Mouse (Mus musculus): ENCODE results near the gene Spink2. TPM values are rescaled to one million over a fixed set of nuclear protein-coding genes. Genes with fewer than 3 reads are reported as not detected.
A peak's percentile ranks its signal among the peaks of the same experiment; 100 is the strongest.
"Not testable (repeated sequence)": the region's sequence is repeated elsewhere in the genome, so short reads cannot be mapped to it uniquely, and the experiment has no call there.

Gene Spink2
- total RNA-seq, 2 experiments from 2014 or later = not detected

DNA sequence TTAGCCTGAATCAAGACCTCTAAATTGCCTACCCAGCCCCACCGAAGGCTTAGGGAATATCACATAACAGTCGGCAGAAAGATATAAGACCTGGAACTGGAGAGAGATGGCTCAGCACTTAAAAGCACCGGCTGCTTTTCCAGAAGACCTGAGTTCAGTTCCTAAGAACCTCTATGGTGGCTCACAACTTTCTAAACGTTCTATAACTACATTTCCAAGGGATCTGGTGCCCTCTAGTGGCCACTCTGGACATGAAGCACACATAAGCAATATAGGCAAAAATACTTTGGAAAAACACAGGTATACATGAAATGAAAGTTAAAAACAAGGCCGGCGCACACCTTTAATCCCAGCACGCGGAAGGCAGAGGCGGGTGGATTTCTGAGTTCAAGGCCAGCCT is 5.9 kb upstream of the Spink2 start:
- peak; percentile 63 to 66 for DNase-seq (ENCODE audit: extremely low spot score in 1 of 2, low spot score in 2 of 2)
- intact Hi-C loops (cut with DNase I) = loop anchor here (5.0 kb wide), 2 partner anchors 125 to 220 kb away; no protein-coding TSS in a partner anchor

DNA sequence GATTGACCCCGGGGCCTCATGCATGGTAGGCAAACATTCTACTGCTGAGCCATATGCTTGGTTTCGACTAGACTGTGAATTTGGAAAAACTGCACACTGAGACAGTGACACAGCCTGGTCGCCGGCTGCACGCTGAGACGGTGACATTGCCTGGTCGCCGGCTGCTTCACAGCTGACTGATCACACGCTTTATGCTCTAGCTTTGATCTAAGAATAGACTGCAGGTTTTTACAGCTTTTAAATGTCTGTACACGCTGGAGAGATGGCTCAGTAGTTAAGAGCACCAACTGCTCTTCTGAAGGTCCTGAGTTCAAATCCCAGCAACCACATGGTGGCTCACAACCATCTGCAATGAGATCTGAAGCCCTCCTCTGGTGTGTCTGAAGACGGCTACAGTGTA is 5.1 kb downstream of the Spink2 start:
- no peak for DNase-seq (ENCODE audit: extremely low spot score in 1 of 2, low spot score in 2 of 2)
- intact Hi-C loops (cut with DNase I) = no loop called here

DNA sequence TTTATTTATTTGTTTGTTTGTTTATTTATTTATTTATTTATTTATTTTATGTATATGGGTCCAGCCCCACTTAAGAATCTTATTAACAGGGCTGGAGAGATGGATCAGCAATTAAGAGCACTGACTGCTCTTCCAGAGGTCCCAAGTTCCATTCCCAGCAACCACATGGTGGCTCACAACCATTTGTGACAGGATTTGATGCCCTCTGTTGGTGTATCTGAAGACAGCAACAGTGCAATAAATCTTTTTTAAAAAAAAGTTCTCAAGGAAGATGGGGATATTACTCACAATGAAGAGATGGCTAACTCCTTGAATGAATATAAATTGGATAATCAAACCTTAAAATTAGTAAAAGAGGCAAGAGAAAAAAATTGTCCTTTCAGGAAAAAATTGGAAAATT is 9.0 kb downstream of the Spink2 start:
- DNase-seq (ENCODE audit: extremely low spot score in 1 of 2, low spot score in 2 of 2) = no peak

DNA sequence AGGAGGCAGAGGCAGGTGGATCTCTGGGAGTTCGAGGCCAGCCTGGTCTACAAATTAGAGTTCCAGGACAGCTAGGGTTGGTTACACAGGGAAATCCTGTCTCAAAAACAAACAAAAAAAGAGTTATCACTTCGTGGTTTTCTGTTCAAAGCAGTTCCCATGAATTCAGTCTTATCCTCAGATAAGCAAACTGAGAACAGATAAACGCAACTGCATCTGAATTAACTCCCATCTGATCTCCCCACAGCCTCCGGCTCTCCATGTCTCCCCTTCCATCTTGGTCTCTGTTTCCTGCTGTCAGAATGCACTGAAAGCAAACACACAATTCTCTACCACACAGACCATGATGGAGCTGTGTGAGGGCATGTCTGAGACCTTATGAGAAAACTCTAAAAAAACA is 10.6 kb downstream of the Spink2 start:
- no peak for DNase-seq (ENCODE audit: extremely low spot score in 1 of 2, low spot score in 2 of 2)
- intact Hi-C loops (cut with DNase I) = no loop called here

More for the DNA sequence above, 9.0 kb downstream of the Spink2 start:
- intact Hi-C loops (cut with DNase I) = no loop called here

DNA sequence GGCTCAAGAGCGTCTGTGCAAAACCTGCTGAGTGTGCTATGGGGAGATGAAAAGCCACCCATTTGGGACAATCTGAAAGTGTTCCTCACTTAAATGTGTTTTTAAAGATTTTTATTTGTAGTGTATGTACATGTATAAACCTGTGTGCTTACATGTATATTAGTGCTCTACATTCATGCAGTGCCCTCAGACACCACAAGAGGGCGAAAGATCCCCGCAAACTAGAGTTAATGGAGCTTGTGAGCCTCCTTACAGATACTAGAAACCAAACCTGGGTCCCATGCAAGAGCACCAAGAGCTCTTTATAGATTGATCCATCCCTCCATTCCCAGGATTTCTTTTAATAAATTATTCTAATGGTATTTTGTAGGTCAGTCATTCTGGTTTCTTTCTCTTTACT is 17.3 kb downstream of the Spink2 start:
- intact Hi-C loops (cut with DNase I) = no loop called here
- no peak for DNase-seq (ENCODE audit: extremely low spot score in 1 of 2, low spot score in 2 of 2)

DNA sequence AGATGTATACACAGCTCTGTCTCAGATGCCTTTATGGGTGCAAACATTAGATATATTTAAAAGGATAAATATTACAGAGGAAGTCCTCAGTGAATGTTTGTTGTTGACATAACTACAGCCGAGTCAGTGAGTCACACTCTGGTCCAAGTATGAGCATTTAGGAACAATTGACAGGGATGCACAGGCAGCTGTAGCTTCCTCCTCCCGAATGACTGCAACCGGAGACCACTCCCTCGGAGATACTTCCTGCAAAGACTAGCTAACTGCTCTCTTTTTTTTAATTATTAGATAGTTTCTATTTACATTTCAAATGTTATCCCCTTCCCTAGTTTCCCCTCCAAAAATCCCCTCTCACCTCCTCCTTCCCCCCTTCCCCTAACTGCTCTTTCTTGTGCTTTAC is 18.0 kb downstream of the Spink2 start:
- DNase-seq (ENCODE audit: extremely low spot score in 1 of 2, low spot score in 2 of 2) = no peak
- intact Hi-C loops (cut with DNase I) = no loop called here

DNA sequence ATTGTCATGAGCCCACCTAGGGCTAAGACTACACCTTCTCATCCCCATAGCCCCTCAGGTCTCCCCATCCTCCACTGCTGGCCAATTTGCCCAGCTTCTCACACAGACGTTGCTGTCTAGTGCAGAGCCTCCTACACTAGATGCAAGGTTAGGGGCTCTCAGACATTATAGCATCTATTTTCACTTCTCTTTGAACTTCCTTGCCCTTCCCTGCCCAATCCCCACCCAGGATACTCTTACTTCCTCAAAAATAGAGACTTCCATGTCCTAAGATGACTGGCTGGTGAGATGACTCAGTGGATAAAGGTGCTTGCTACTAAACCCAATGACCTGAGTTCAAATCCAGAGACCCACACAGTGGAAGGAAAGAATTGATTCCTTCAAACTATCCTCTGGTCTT is 19.6 kb downstream of the Spink2 start:
- intact Hi-C loops (cut with DNase I) = no loop called here

DNA sequence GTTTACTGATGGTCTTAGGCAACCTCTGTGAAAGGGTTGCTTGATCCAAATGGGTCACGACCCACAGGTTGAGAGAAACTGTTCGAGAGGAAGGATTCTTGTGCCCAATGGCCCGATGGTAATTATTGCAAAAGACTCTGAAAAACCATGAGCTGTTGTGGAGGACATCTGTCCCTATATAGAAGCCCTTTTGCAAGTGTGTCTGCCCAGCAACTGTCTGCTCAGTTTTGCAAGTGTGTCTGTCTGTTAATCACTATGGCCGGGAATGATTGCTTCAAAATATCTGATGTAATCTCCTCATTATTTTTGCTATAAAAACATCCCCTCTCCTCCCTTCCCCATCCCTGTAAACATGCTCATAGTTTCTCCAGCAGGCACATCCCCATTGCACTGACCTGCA is 20.2 kb downstream of the Spink2 start:
- DNase-seq (ENCODE audit: extremely low spot score in 1 of 2, low spot score in 2 of 2) = no peak
- intact Hi-C loops (cut with DNase I) = no loop called here

More for the DNA sequence above, 19.6 kb downstream of the Spink2 start:
- DNase-seq (ENCODE audit: extremely low spot score in 1 of 2, low spot score in 2 of 2) = no peak

DNA sequence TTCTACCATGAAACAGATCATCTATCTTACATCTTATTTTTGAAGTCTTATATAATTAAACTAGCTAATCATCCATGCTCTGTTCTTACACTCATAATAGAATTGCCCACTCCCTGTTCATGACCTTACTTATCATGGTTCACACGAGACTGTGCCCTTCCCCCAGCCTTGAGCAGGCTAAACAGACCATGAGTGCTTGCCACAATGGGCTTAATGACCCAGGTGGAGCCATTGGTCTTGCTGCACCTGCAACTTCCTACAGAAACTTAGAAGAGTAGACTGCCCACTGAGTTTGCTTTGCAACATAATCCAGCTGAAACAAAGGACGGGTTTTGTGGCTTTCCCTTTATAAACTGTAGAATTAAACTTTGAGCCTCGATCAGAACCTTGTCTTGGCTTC is 22.5 kb downstream of the Spink2 start:
- no peak for DNase-seq (ENCODE audit: extremely low spot score in 1 of 2, low spot score in 2 of 2)
- intact Hi-C loops (cut with DNase I) = no loop called here

DNA sequence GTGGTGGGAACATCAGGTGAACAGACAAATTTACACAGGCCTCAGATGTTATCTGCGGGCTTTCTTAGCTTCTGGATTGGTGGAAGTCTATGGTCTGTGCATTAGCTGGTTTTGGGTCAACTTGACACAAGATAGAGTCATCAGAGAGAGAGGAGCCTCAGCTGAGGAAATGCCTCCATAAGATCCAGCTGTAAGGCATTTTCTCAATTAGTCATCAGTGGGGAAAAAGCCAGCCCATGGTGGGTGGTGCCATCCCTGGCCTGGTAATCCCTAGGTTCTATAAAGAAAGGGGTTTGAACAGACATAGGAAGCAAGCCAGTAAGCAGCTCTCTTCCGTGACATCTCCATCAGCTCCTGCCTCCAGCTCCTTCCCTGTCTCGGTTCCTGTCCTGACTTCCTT is 25.9 kb downstream of the Spink2 start:
- DNase-seq (ENCODE audit: extremely low spot score in 1 of 2, low spot score in 2 of 2) = no peak
- intact Hi-C loops (cut with DNase I) = no loop called here

DNA sequence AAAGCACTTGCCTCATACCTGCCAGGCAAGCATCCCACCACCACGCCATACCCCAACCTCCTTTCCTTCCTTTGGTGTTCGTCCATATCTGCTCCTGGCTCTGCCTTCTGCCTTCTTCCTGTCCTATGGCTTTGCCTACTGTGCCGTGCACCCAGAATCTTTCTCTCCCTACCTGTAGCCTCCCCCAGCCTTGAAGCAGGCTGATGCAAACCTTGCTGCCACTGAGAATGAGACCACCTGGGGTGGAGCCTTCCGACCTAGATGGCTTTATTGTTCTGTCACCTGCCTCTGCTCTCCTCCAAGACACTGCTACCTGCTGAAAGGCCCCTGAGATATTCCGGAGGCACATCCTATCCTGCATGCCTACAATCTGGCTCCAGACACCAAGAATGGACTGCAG is 27.4 kb downstream of the Spink2 start:
- intact Hi-C loops (cut with DNase I); DNase-seq (ENCODE audit: extremely low spot score in 1 of 2, low spot score in 2 of 2): not testable (repeated sequence)

DNA sequence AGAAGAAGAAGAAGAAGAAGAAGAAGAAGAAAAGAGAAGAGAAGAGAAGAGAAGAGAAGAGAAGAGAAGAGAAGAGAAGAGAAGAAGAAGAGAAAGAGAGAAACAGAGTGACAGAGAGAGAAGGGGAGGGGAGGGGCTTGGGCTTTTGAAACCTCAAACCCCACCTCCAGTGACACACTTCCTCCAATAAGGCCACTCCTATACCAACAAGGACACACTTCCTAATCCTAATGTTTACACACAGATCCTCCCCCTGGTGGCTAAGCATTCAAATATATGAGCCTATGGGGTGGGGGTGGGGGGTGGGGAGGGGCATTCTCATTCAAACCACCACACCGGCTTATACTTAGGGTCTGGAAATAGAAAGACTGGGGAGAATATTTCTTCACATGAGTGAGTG is 27.9 kb downstream of the Spink2 start:
- DNase-seq (ENCODE audit: extremely low spot score in 1 of 2, low spot score in 2 of 2) = no peak
- intact Hi-C loops (cut with DNase I) = no loop called here

DNA sequence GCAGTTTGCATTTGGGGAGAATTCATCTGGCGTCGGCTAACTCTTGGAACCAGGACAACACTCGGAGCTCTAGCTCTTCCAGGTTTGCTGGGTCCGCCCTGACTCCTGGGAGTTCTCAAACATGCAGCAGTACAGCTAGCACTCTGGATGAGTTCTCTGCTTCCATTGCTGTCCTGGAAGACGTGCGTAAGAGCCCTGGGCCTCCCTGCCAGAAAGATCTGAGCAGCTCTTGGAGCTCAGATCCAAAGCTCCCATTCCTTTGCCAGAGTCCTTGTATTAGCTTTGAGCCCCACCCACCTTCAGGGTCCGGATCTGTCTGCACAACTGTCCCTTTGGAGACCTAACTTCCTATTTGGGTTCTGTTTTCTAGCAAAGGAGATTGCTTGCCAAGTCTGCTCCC is 29.8 kb downstream of the Spink2 start:
- DNase-seq (ENCODE audit: extremely low spot score in 1 of 2, low spot score in 2 of 2) = no peak
- intact Hi-C loops (cut with DNase I) = no loop called here

DNA sequence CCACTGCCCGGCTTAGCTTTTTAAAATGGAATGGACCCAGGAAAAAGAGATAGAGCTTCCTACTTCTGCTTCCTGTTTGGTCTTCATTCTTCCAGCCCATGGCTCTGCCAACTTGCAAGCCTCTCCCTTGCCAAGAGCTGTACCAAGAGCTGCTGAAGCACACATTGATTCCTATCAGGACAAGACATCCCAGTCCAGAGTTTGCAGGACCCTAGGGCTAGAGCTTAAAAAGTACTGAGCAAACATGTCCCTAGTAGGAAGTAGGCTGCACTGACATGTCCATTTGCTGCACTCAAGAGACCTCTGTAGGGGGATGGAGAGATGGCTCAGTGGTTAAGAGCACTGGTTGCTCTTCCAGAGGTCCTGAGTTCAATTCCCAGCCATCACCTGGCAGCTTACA is 32.3 kb downstream of the Spink2 start:
- intact Hi-C loops (cut with DNase I) = no loop called here
- no peak for DNase-seq (ENCODE audit: extremely low spot score in 1 of 2, low spot score in 2 of 2)

DNA sequence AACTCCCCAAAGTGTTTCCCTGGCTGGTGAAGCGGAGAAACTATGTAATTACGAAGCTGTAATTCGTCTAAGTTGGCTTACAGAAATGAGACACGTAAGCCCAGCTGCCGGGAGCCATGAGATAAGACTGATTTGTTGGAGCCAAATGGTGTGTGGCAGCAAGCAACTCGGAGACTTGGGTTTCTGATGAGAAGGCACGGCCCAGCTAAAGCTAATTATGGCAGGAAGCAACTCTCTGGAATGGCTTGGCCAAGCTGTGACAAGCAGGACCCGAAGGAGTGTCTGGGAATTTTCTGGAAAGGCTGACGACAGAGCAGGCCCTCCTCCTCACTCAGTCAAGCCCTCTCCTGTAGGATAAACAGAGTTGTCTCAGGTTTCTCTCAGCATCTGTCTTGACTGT is 33.3 kb downstream of the Spink2 start:
- no peak for DNase-seq (ENCODE audit: extremely low spot score in 1 of 2, low spot score in 2 of 2)
- intact Hi-C loops (cut with DNase I) = no loop called here

DNA sequence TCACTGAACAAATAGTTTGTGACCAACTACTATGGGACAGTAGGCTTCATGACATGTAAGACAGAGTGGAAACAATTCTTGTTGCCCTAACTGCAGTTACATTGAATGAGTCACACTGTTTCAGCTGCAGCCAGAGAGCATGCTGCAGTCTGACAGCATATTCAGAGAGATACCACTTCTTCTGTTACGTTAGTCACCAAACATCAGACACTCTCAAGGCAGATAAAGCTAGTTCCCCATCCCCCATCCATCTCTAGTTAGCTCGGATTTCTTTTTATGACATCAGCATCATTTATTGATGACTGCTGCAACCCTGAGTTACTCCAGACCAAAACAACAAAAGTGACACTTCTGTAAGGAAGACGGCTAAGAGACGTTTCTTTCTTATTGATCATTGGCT is 36.5 kb downstream of the Spink2 start:
- intact Hi-C loops (cut with DNase I) = loop anchor here (5.0 kb wide), 1 partner anchor 177 kb away; no protein-coding TSS in a partner anchor

DNA sequence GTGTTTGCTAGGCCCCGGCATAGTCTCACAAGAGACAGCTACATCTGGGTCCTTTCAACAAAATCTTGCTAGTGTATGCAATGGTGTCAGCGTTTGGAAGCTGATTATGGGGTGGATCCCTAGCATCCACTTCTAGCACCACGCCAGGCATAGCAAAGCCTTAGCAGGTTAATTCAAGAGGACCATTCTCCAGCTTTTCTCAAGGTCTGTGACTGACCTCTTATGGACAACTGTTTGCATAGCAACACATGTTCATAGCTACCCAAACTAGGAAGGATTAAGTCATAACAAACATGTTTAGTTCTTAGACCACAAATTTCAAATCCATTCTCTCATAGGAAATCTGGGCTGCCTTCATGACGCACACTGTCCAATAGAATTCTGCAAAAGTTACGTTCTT is 40.7 kb downstream of the Spink2 start:
- intact Hi-C loops (cut with DNase I) = loop anchor here (5.0 kb wide), 1 partner anchor 173 kb away; no protein-coding TSS in a partner anchor
- peak in 1 of 2 experiments; percentile 48 for DNase-seq (ENCODE audit: extremely low spot score in 1 of 2, low spot score in 2 of 2)

More for the DNA sequence above, 36.5 kb downstream of the Spink2 start:
- no peak for DNase-seq (ENCODE audit: extremely low spot score in 1 of 2, low spot score in 2 of 2)

DNA sequence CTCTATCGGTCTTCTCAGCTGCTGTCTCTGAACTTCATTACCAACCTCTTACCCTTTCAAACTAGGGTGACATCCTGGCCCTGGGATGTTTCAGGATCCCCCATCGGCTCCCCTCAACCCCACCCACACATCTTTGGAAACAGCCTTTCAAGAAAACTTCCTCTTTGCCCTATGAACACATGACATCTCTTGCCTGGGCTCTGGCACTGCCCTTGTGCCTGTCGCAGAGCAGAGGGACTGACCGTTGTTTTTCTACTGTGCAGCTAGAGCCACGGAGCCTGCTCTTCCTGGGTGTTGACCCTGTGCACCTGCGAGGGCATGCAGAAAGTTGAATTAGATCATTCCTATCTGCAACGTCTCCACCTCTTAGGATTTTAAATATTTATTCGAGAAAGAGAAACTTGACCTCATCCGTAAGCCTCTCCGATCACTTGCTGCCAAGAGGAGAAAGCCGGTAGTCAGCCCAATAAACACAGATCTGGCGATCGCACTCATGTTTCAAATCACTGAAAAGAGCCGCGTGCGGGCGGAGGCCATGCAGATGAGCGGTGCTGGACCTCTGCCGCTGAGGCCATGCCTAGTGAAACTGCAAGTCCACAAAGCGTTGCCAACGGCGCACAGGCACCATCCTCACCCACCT is 43.8 kb downstream of the Spink2 start:
- intact Hi-C loops (cut with DNase I) = loop anchor here (5.0 kb wide), 1 partner anchor 80 kb away; no protein-coding TSS in a partner anchor
- no peak for DNase-seq (ENCODE audit: extremely low spot score in 1 of 2, low spot score in 2 of 2)

DNA sequence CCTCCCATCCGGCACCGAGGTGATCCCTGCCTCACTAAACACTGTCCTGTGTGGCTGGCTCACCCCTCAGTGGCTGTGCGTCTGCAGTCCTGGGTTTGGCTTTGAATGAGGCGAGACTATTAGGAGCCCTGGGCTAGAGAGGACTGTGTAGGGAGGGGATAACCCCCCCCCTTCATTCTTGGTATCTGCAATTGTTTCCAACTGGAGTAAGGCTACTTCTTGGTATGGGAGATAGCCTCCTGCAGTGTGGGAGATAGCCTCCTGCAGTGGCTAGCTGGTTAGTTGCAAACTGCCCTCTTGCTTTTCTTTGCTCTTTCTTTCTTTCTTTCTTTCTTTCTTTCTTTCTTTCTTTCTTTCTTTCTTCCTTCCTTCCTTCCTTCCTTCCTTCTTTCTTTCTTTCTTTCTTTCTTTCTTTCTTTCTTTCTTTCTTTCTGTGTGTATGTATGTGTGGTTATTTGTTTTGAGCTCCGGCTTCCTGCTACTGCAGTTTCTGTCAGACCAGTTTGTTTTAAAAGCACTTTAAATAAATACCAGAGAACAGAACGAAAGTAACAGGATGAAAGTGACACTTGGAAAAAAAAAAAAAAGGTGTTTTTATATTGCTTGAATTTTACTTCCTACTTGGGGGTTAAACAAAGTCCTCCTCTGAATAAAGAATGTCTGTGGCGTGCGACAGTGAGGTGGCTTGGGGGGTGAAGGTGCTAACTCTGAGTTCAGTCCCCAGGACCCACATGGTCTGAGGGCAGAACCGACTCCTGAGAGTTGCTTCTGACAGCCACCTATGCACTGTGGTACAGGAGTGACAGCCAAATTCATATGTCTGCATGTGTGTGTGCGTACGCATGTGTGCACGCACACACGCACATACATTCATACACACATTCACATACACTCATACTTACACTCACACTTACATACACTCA is 45.3 kb downstream of the Spink2 start:
- intact Hi-C loops (cut with DNase I) = loop anchor here (5.0 kb wide), 1 partner anchor 79 kb away; no protein-coding TSS in a partner anchor

DNA sequence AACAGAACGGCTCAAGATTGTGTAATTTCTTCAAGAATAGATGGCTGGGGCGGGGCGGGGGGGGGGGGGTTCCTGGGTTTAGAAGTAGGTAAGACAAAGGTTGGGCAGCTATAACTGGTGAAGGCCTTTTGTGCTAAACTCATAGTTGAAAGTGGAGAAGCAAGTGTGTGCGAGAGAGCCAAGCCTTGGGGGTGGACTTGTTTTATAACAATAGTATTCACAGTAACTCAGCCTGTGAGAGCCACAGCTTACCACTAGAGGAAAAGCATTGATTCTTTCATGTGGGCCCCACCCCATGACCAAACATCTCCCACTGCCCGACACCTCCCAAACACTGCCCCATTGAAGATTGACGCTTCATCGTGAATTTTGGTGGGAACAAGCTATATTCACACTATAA is 47.7 kb downstream of the Spink2 start:
- intact Hi-C loops (cut with DNase I) = no loop called here

More for the DNA sequence above, 45.3 kb downstream of the Spink2 start:
- DNase-seq (ENCODE audit: extremely low spot score in 1 of 2, low spot score in 2 of 2) = no peak

More for the DNA sequence above, 47.7 kb downstream of the Spink2 start:
- no peak for DNase-seq (ENCODE audit: extremely low spot score in 1 of 2, low spot score in 2 of 2)
